Mouse (Mus musculus) midbrain, embryonic 11.5 days (tissue): Measurements from ENCODE around the gene E4f1. TPM values are rescaled to one million over a fixed set of nuclear protein-coding genes. Genes with fewer than 3 reads are reported as not detected.

Source experiments
- ATAC-seq: fragments of 200-750 bp; cut with Nextera tagmentation; 2 replicates; pipeline ENCODE4 v1.8.0; 2017; ENCODE audit warnings: moderate TSS enrichment, moderate library complexity; ENCODE audit not compliant: low FRiP score
- DNase-seq: peaks from one replicate; pipeline ENCODE4 v3.0.0; 2015; ENCODE audit warnings: low spot score; ENCODE audit errors: missing footprints
- H3K27ac ChIP-seq: fragments of 300-500 bp; sonication (generic); 2 replicates; pipeline ENCODE4 v1.5.1; 2014; ENCODE audit warnings: low read depth, low read length
- H3K27me3 ChIP-seq: fragments of 300-500 bp; sonication (generic); 2 replicates; pipeline ENCODE4 v1.6.1; 2014; ENCODE audit warnings: mild to moderate bottlenecking, low read length, moderate library complexity, mixed read lengths; ENCODE audit not compliant: control insufficient read depth, insufficient read depth
- H3K36me3 ChIP-seq: fragments of 300-500 bp; sonication (generic); 2 replicates; pipeline ENCODE4 v1.6.1; 2014; ENCODE audit warnings: mild to moderate bottlenecking, low read length, moderate library complexity, mixed read lengths; ENCODE audit not compliant: control insufficient read depth, insufficient read depth
- H3K4me1 ChIP-seq: fragments of 300-500 bp; sonication (generic); 2 replicates; pipeline ENCODE4 v1.6.1; 2014; ENCODE audit warnings: low read length; ENCODE audit not compliant: control insufficient read depth, insufficient read depth
- H3K4me2 ChIP-seq: fragments of 300-500 bp; sonication (generic); 2 replicates; pipeline ENCODE4 v1.6.1; 2014; ENCODE audit warnings: mild to moderate bottlenecking, moderate library complexity
- H3K4me3 ChIP-seq: fragments of 300-500 bp; sonication (generic); 2 replicates; pipeline ENCODE4 v1.5.1; 2014; ENCODE audit warnings: low read depth, low read length
- H3K9ac ChIP-seq: fragments of 300-500 bp; sonication (generic); 2 replicates; pipeline ENCODE4 v1.6.1; 2014; ENCODE audit warnings: low read length
- H3K9me3 ChIP-seq: fragments of 300-500 bp; sonication (generic); 2 replicates; pipeline ENCODE4 v1.6.1; 2016; ENCODE audit warnings: low read length; ENCODE audit not compliant: control insufficient read depth
- WGBS: fragments of 180-500 bp; shearing (Covaris S2); extraction: QIAGEN DNeasy Blood & Tissue Kit; methylation state at CpG from one replicate; pipeline ENCODE4 v1.1.7; 2014; 5-methylcytosine and 5-hydroxymethylcytosine counted together
- polyA plus RNA-seq: library from polyadenylated mRNA; unstranded; fragments of >200 nt; fragmentation: Nextera tagmentation; extraction: Ambion mirVana; gene quantifications from 2 replicates; pipeline ENCODE4 v1.2.1, GENCODE M21; 2014

E4f1 gene
- polyA plus RNA-seq: 10.2 and 14.7 TPM in 2 replicates

- Histone ChIP-seq H3K27ac (peak within 1 kb of the TSS; percentile 74), H3K4me1 (peaks cover 20% of the 10 kb centered on the region), H3K4me2 (peak within 1 kb of the TSS; percentile 99), H3K4me3 (peak within 1 kb of the TSS; percentile 91), H3K9ac (peak within 1 kb of the TSS; percentile 90), H3K27me3 (no peaks in the 10 kb centered on the region), H3K9me3 (no peaks in the 10 kb centered on the region), H3K36me3 (no peaks in the 10 kb centered on the region)
- DNase-seq (peak; percentile 99), ATAC-seq (peak; percentile 98)
- WGBS: under 1% methylated on average over 74 of the region's 75 CpGs
Measured at GRCm38 (mm10) chr17:24469910-24470602, at the start of gene E4f1, which contains the start of gene Pgp. TSS of gene E4f1 (minus strand) at chr17:24470313. TSS of gene Pgp (plus strand) at chr17:24470392.

- Histone ChIP-seq H3K4me1 (no peaks in the 10 kb centered on the region), H3K27ac (no peak overlapping the region), H3K36me3 (peaks cover 30% of the 10 kb centered on the region), H3K27me3 (no peaks in the 10 kb centered on the region), H3K4me2 (no peak overlapping the region), H3K9ac (0 out of 2 replicates have a peak overlapping the region, but pooled peaks have one; percentile 4), H3K4me3 (no peak overlapping the region), H3K9me3 (no peaks in the 10 kb centered on the region)
- no peak for DNase-seq
- ATAC-seq: no peak
- 88% methylated on average over 24 of the region's 24 CpGs for WGBS
Measured at GRCm38 (mm10) chr17:24514270-24515257, 44.5 kb upstream of the E4f1 start.

- ATAC-seq: peak; percentile 58
Measured at GRCm38 (mm10) chr17:24513609-24514008, 43.5 kb upstream of the E4f1 start.

GRCm38 (mm10) chr17:24507806-24508460 is 37.8 kb upstream of the E4f1 start:
- 85% methylated on average over 12 of the region's 12 CpGs for WGBS
- Histone ChIP-seq H3K4me2 (no peak overlapping the region), H3K4me1 (no peaks in the 10 kb centered on the region), H3K36me3 (peaks cover 16% of the 10 kb centered on the region), H3K9ac (no peak overlapping the region), H3K27ac (no peak overlapping the region), H3K27me3 (no peaks in the 10 kb centered on the region), H3K9me3 (no peaks in the 10 kb centered on the region), H3K4me3 (no peak overlapping the region)
- DNase-seq: no peak
- no peak for ATAC-seq

More at GRCm38 (mm10) chr17:24513609-24514008, 43.5 kb upstream of the E4f1 start:
- Histone ChIP-seq H3K4me3 (no peak overlapping the region), H3K4me1 (no peaks in the 10 kb centered on the region), H3K9ac (no peak overlapping the region), H3K4me2 (no peak overlapping the region), H3K27me3 (no peaks in the 10 kb centered on the region), H3K9me3 (no peaks in the 10 kb centered on the region), H3K36me3 (peaks cover 30% of the 10 kb centered on the region), H3K27ac (no peak overlapping the region)
- DNase-seq: peak; percentile 92
- WGBS: 59% methylated on average over 5 of the region's 5 CpGs

- Histone ChIP-seq H3K36me3 (peaks cover 16% of the 10 kb centered on the region), H3K27me3 (no peaks in the 10 kb centered on the region), H3K9ac (no peak overlapping the region), H3K4me3 (no peak overlapping the region), H3K4me1 (no peaks in the 10 kb centered on the region), H3K27ac (no peak overlapping the region), H3K9me3 (no peaks in the 10 kb centered on the region), H3K4me2 (no peak overlapping the region)
- ATAC-seq (0 out of 2 replicates have a peak, but pooled peaks have one; percentile 10), DNase-seq (no peak)
- 53% methylated on average over 19 of the region's 19 CpGs for WGBS
Measured at GRCm38 (mm10) chr17:24507129-24507664, 37.1 kb upstream of the E4f1 start.

GRCm38 (mm10) chr17:24506332-24507070 is 36.4 kb upstream of the E4f1 start:
- DNase-seq (no peak), ATAC-seq (0 out of 2 replicates have a peak, but pooled peaks have one; percentile 23)
- Histone ChIP-seq H3K9me3 (no peaks in the 10 kb centered on the region), H3K27me3 (no peaks in the 10 kb centered on the region), H3K4me1 (no peaks in the 10 kb centered on the region), H3K27ac (no peak overlapping the region), H3K36me3 (peaks cover 15% of the 10 kb centered on the region), H3K4me3 (no peak overlapping the region), H3K4me2 (no peak overlapping the region), H3K9ac (no peak overlapping the region)
- WGBS: 24% methylated on average over 36 of the region's 36 CpGs

- Histone ChIP-seq H3K27ac (no peak overlapping the region), H3K4me1 (no peaks in the 10 kb centered on the region), H3K9ac (no peak overlapping the region), H3K27me3 (no peaks in the 10 kb centered on the region), H3K36me3 (peaks cover 10% of the 10 kb centered on the region), H3K4me2 (no peak overlapping the region), H3K4me3 (no peak overlapping the region), H3K9me3 (no peaks in the 10 kb centered on the region)
- 89% methylated on average over 30 of the region's 30 CpGs for WGBS
- ATAC-seq (no peak), DNase-seq (no peak)
Measured at GRCm38 (mm10) chr17:24505286-24505955, 35.3 kb upstream of the E4f1 start.

- Histone ChIP-seq H3K4me1 (no peaks in the 10 kb centered on the region), H3K9me3 (no peaks in the 10 kb centered on the region), H3K27me3 (no peaks in the 10 kb centered on the region), H3K36me3 (peaks cover 3% of the 10 kb centered on the region), H3K4me3 (no peak overlapping the region), H3K4me2 (no peak overlapping the region), H3K9ac (no peak overlapping the region), H3K27ac (no peak overlapping the region)
- 96% methylated on average over 10 of the region's 10 CpGs for WGBS
- ATAC-seq (no peak), DNase-seq (no peak)
Measured at GRCm38 (mm10) chr17:24504085-24504484, 34.0 kb upstream of the E4f1 start.
